Mouse (Mus musculus): ENCODE measurements around the gene Chic1. TPM values are rescaled to one million over a fixed set of nuclear protein-coding genes. Genes with fewer than 3 reads are reported as not detected.
A peak's percentile ranks its signal among the peaks of the same experiment; 100 is the strongest.

Chic1 gene
- total RNA-seq (2021): under 1 TPM; 0.60 to 0.64 TPM
- long read RNA-seq, experiment 1: 0 reads
- long read RNA-seq, experiment 2: 0 reads

- DNase-seq: peak; percentile 63 to 71
These were observed at the start of gene Chic1 for GRCm38 (mm10) chrX:103356287-103356686. Gene Chic1, plus strand, starts transcription at chrX:103356476.

GRCm38 (mm10) chrX:103308262-103308661 is 48.0 kb upstream of the Chic1 start:
- no peak for DNase-seq

GRCm38 (mm10) chrX:103311723-103312122 is 44.6 kb upstream of the Chic1 start:
- DNase-seq: no peak

- DNase-seq: no peak
These were observed 42.1 kb upstream of the Chic1 start for GRCm38 (mm10) chrX:103314146-103314545.

GRCm38 (mm10) chrX:103321146-103321545 is 35.1 kb upstream of the Chic1 start, which contains the start of gene Cdx4:
Gene Cdx4, plus strand, starts transcription at chrX:103321398.
- DNase-seq: no peak

- DNase-seq: no peak
These were observed 30.4 kb upstream of the Chic1 start for GRCm38 (mm10) chrX:103325900-103326299.

GRCm38 (mm10) chrX:103329386-103329785 is 26.9 kb upstream of the Chic1 start:
- DNase-seq: no peak

- no peak for DNase-seq
These were observed 25.0 kb upstream of the Chic1 start for GRCm38 (mm10) chrX:103331125-103331858.

GRCm38 (mm10) chrX:103341369-103342113 is 14.7 kb upstream of the Chic1 start:
- DNase-seq: no peak

GRCm38 (mm10) chrX:103355784-103356183 is 492 bp upstream of the Chic1 start:
- DNase-seq: no peak

- DNase-seq: no peak
These were observed 523 bp downstream of the Chic1 start for GRCm38 (mm10) chrX:103356761-103357236.

- DNase-seq: peak; percentile 1 to 5
These were observed 9.9 kb downstream of the Chic1 start for GRCm38 (mm10) chrX:103366201-103366600.

GRCm38 (mm10) chrX:103368650-103369049 is 12.4 kb downstream of the Chic1 start:
- no peak for DNase-seq

- peak in 1 of 2 experiments; percentile 5 for DNase-seq
These were observed 14.9 kb downstream of the Chic1 start for GRCm38 (mm10) chrX:103371221-103371620.

GRCm38 (mm10) chrX:103371627-103372026 is 15.4 kb downstream of the Chic1 start:
- DNase-seq: peak; percentile 0 to 22

- DNase-seq: peak in 1 of 2 experiments; percentile 1
These were observed 18.0 kb downstream of the Chic1 start for GRCm38 (mm10) chrX:103374250-103374649.

- DNase-seq: no peak
These were observed 28.3 kb downstream of the Chic1 start for GRCm38 (mm10) chrX:103384528-103384927.

GRCm38 (mm10) chrX:103388131-103388530 is 31.9 kb downstream of the Chic1 start:
- no peak for DNase-seq

- no peak for DNase-seq
These were observed 37.6 kb downstream of the Chic1 start for GRCm38 (mm10) chrX:103393841-103394240.

GRCm38 (mm10) chrX:103405021-103405420 is 48.7 kb downstream of the Chic1 start:
- DNase-seq: no peak

- no peak for DNase-seq
These were observed 57.9 kb downstream of the Chic1 start, which contains the start of gene Tsx for GRCm38 (mm10) chrX:103414167-103414566. Gene Tsx, plus strand, starts transcription at chrX:103414467.

- DNase-seq: no peak
These were observed 65.4 kb downstream of the Chic1 start, which contains the start of gene Gm26992 for GRCm38 (mm10) chrX:103421710-103422109. Gene Gm26992, plus strand, starts transcription at chrX:103422010.

GRCm38 (mm10) chrX:103427677-103428076 is 71.4 kb downstream of the Chic1 start:
- DNase-seq: no peak

All from heart, adult 18-20 months (tissue).